ENCODE assay signal across 24 mouse cellular contexts in genomic region chr7:117922270-117922669, GRCm38 (mm10).
A peak's percentile ranks its signal among the peaks of the same experiment; 100 is the strongest.
DNase-seq lines count a peak whose midpoint lies in the region; ATAC-seq lines count a peak whose summit lies in the region.
"Had no signal": no experiment of that assay in that cellular context is flagged by ENCODE, and none has a peak within 500 bp of the region (broad histone marks: within the 10 kb centered on the region; RNA-seq: fewer than 3 reads in every experiment).

No protein-coding gene starts in this region.

- no peak overlapping the region for H3K4me2 ChIP-seq in midbrain, embryonic 11.5 days
- H3K4me2 ChIP-seq: embryonic facial prominence, embryonic 15.5 days; heart, embryonic 11.5 days; hindbrain, embryonic 14.5 days; intestine, embryonic 15.5 days; neural tube, embryonic 13.5 days; stomach, embryonic 15.5 days had no signal

- H3K9me3 ChIP-seq in midbrain, embryonic 11.5 days (ENCODE audit: control insufficient read depth, low read length) = no peaks in the 10 kb centered on the region
- H3K9me3 ChIP-seq: embryonic facial prominence, embryonic 15.5 days; forebrain, embryonic 10.5 days; intestine, embryonic 15.5 days; neural tube, embryonic 13.5 days; stomach, embryonic 15.5 days had no signal

- no peaks in the 10 kb centered on the region for H3K27me3 ChIP-seq in midbrain, embryonic 11.5 days (ENCODE audit: control insufficient read depth, insufficient read depth, low read length)
- H3K27me3 ChIP-seq: embryonic facial prominence, embryonic 15.5 days; intestine, embryonic 15.5 days; neural tube, embryonic 13.5 days; Patski; stomach, embryonic 15.5 days had no signal

- H3K4me1 ChIP-seq in midbrain, embryonic 11.5 days (ENCODE audit: control insufficient read depth, insufficient read depth, low read length) = no peaks in the 10 kb centered on the region
- H3K4me1 ChIP-seq: embryonic facial prominence, embryonic 15.5 days; intestine, embryonic 15.5 days; neural tube, embryonic 13.5 days; stomach, embryonic 15.5 days had no signal

- H3K36me3 ChIP-seq in midbrain, embryonic 11.5 days (ENCODE audit: control insufficient read depth, insufficient read depth, low read length) = no peaks in the 10 kb centered on the region
- H3K36me3 ChIP-seq: embryonic facial prominence, embryonic 15.5 days; forebrain, embryonic 10.5 days; intestine, embryonic 15.5 days; neural tube, embryonic 13.5 days; stomach, embryonic 15.5 days had no signal

- intact Hi-C loops in left cerebral cortex, postnatal 25 days (cut with DNase I) = no loop called here

- no peak overlapping the region for H3K27ac ChIP-seq in midbrain, embryonic 11.5 days (ENCODE audit: low read depth, low read length)
- H3K27ac ChIP-seq: embryonic facial prominence, embryonic 15.5 days; forebrain, embryonic 10.5 days; hindbrain, embryonic 14.5 days; intestine, embryonic 15.5 days; neural tube, embryonic 13.5 days; stomach, embryonic 15.5 days had no signal

- no peak for ATAC-seq in midbrain, embryonic 11.5 days (ENCODE audit: low FRiP score)
- ATAC-seq: intestine, embryonic 15.5 days; liver, postnatal 0 days; Patski had no signal

- H3K4me3 ChIP-seq in midbrain, embryonic 11.5 days (ENCODE audit: low read depth, low read length) = no peak overlapping the region
- H3K4me3 ChIP-seq: embryonic facial prominence, embryonic 15.5 days; forebrain, embryonic 10.5 days; intestine, embryonic 15.5 days; neural tube, embryonic 13.5 days; stomach, embryonic 15.5 days had no signal

- DNase-seq in right cerebral cortex, adult 18-20 months = peak; percentile 73
- DNase-seq in right cerebral cortex, postnatal 4 days = no peak
- DNase-seq in layer of hippocampus, adult 9-10 months (ENCODE audit: low spot score) = peak; percentile 12
- DNase-seq in left cerebral cortex, postnatal 25 days (ENCODE audit: low spot score in 2 of 2) = peak; percentile 47 to 88
- DNase-seq in kidney, postnatal 10 days = no peak
- no peak for DNase-seq in gastrocnemius, adult 8-10 months (ENCODE audit: low spot score in 2 of 2)
- no peak for DNase-seq in thymus, postnatal 14 days
- no peak for DNase-seq in midbrain, embryonic 11.5 days (ENCODE audit: low spot score, missing footprints)
- DNase-seq: adrenal gland, postnatal 36 days; B cell, adult 2 months; cerebellum, adult 9-10 months; gastrocnemius, postnatal 36 days; heart, postnatal 14 days; liver; liver, postnatal 0 days; spleen, adult 18-20 months had no signal

- H3K9ac ChIP-seq in midbrain, embryonic 11.5 days (ENCODE audit: low read length) = no peak overlapping the region
- H3K9ac ChIP-seq: embryonic facial prominence, embryonic 15.5 days; hindbrain, embryonic 14.5 days; intestine, embryonic 15.5 days; liver, postnatal 0 days; neural tube, embryonic 13.5 days; stomach, embryonic 15.5 days had no signal

Comparison
In these comparisons a context has a peak if more than half of its experiments do, and no peak if none do; other contexts are left out.
1. DNase-seq: peak in right cerebral cortex, adult 18-20 months (single experiment), layer of hippocampus, adult 9-10 months (single experiment) and left cerebral cortex, postnatal 25 days (2 of 2); none in right cerebral cortex, postnatal 4 days (single experiment), kidney, postnatal 10 days (single experiment), gastrocnemius, adult 8-10 months (0 of 2), thymus, postnatal 14 days (single experiment) and midbrain, embryonic 11.5 days (single experiment).